Mouse (Mus musculus) ES-Bruce4 (cell line): Measurements from ENCODE around the gene Rwdd4a. TPM values are rescaled to one million over a fixed set of nuclear protein-coding genes. Genes with fewer than 3 reads are reported as not detected.

Experiments used
- H3K27ac ChIP-seq: 2 replicates; pipeline ENCODE4 v1.5.1; 2012; ENCODE audit warnings: low read length, inconsistent platforms; ENCODE audit not compliant: insufficient read depth
- H3K27me3 ChIP-seq: 2 replicates; pipeline ENCODE4 v1.6.1; 2012; ENCODE audit warnings: mild to moderate bottlenecking, low read length, inconsistent platforms; ENCODE audit not compliant: control insufficient read depth, poor library complexity, insufficient read depth, severe bottlenecking
- H3K36me3 ChIP-seq: 2 replicates; pipeline ENCODE4 v1.6.1; 2012; ENCODE audit warnings: inconsistent platforms, mild to moderate bottlenecking, low read length, moderate library complexity; ENCODE audit not compliant: control insufficient read depth, poor library complexity, insufficient read depth, severe bottlenecking
- H3K4me1 ChIP-seq: one replicate; pipeline ENCODE4 v1.8.1; 2011; ENCODE audit warnings: low read length; ENCODE audit not compliant: control insufficient read depth, insufficient read depth
- H3K4me3 ChIP-seq: 2 replicates; pipeline ENCODE4 v1.5.1; 2011; ENCODE audit warnings: low read depth, mild to moderate bottlenecking, low read length
- H3K9ac ChIP-seq: 2 replicates; pipeline ENCODE4 v1.6.1; 2012; ENCODE audit warnings: low read depth, mild to moderate bottlenecking, inconsistent platforms; ENCODE audit not compliant: poor library complexity, severe bottlenecking
- H3K9me3 ChIP-seq: replicated peaks from 2 replicates; pipeline ENCODE4 v1.6.1; 2012; ENCODE audit warnings: mild to moderate bottlenecking, low read length, inconsistent platforms; ENCODE audit not compliant: control insufficient read depth, poor library complexity, insufficient read depth, severe bottlenecking
- CTCF ChIP-seq: IDR thresholded peaks from one replicate; pipeline ENCODE4 v1.8.1; 2011; ENCODE audit warnings: low read depth, low read length
- EP300 ChIP-seq: IDR thresholded peaks from 2 replicates; pipeline ENCODE4 v1.6.1; 2011; ENCODE audit warnings: low read depth, low read length; ENCODE audit not compliant: insufficient read depth
- POLR2A ChIP-seq: IDR thresholded peaks from one replicate; pipeline ENCODE4 v1.8.1; 2011; ENCODE audit warnings: low read length; ENCODE audit not compliant: insufficient read depth
- polyA plus RNA-seq: library from polyadenylated mRNA; stranded (reverse); fragments of >200 nt; gene quantifications from 2 replicates; pipeline ENCODE4 v1.2.4, GENCODE M21; 2011; ENCODE audit warnings: low read depth; ENCODE audit not compliant: missing spikeins, insufficient read depth, insufficient read length

Gene Rwdd4a
- polyA plus RNA-seq, 1 experiment: 34.5 TPM

- no peaks in the 10 kb centered on the region for H3K4me1 ChIP-seq
- H3K4me3 ChIP-seq: no peak overlapping the region
- H3K27ac ChIP-seq: no peak overlapping the region
- H3K27me3 ChIP-seq: no peaks in the 10 kb centered on the region
- TF ChIP-seq POLR2A (no peak), CTCF (no peak), EP300 (no peak)
- H3K36me3 ChIP-seq: peaks cover 19% of the 10 kb centered on the region; the same call in 1 of the 2 replicates
- H3K9ac ChIP-seq: no peak overlapping the region
- no peaks in the 10 kb centered on the region for H3K9me3 ChIP-seq
These were observed 30.9 kb upstream of the Rwdd4a start for GRCm38 (mm10) chr8:47502546-47502945.

GRCm38 (mm10) chr8:47505431-47505830 is 28.0 kb upstream of the Rwdd4a start:
- Histone ChIP-seq H3K9me3 (no peaks in the 10 kb centered on the region), H3K4me3 (no peak overlapping the region), H3K27ac (no peak overlapping the region), H3K4me1 (no peaks in the 10 kb centered on the region), H3K9ac (no peak overlapping the region), H3K27me3 (no peaks in the 10 kb centered on the region), H3K36me3 (peaks cover 16% of the 10 kb centered on the region; the same call in 1 of the 2 replicates)
- TF ChIP-seq EP300 (no peak), CTCF (no peak), POLR2A (no peak)

GRCm38 (mm10) chr8:47510930-47511329 is 22.5 kb upstream of the Rwdd4a start:
- no peak overlapping the region for H3K4me3 ChIP-seq
- H3K4me1 ChIP-seq: no peaks in the 10 kb centered on the region
- TF ChIP-seq EP300 (no peak), POLR2A (no peak), CTCF (no peak)
- no peak overlapping the region for H3K27ac ChIP-seq
- H3K9ac ChIP-seq: no peak overlapping the region
- no peaks in the 10 kb centered on the region for H3K9me3 ChIP-seq
- H3K36me3 ChIP-seq: peaks cover 23% of the 10 kb centered on the region
- no peaks in the 10 kb centered on the region for H3K27me3 ChIP-seq

GRCm38 (mm10) chr8:47513601-47514000 is 19.9 kb upstream of the Rwdd4a start:
- no peaks in the 10 kb centered on the region for H3K9me3 ChIP-seq
- no peak for TF ChIP-seq POLR2A
- no peak for TF ChIP-seq CTCF
- no peak for TF ChIP-seq EP300
- peaks cover 26% of the 10 kb centered on the region for H3K36me3 ChIP-seq
- no peak overlapping the region for H3K27ac ChIP-seq
- no peak overlapping the region for H3K9ac ChIP-seq
- H3K27me3 ChIP-seq: no peaks in the 10 kb centered on the region
- H3K4me3 ChIP-seq: no peak overlapping the region
- H3K4me1 ChIP-seq: no peaks in the 10 kb centered on the region

GRCm38 (mm10) chr8:47528094-47528493 is 5.4 kb upstream of the Rwdd4a start:
- Histone ChIP-seq H3K36me3 (peaks cover 27% of the 10 kb centered on the region), H3K4me3 (no peak overlapping the region), H3K27me3 (no peaks in the 10 kb centered on the region), H3K9ac (no peak overlapping the region), H3K4me1 (no peaks in the 10 kb centered on the region), H3K27ac (no peak overlapping the region), H3K9me3 (no peaks in the 10 kb centered on the region)
- no peak for TF ChIP-seq EP300
- TF ChIP-seq POLR2A: no peak
- TF ChIP-seq CTCF: no peak

- no peak overlapping the region for H3K9ac ChIP-seq
- H3K27ac ChIP-seq: no peak overlapping the region
- H3K9me3 ChIP-seq: no peaks in the 10 kb centered on the region
- H3K36me3 ChIP-seq: peaks cover 16% of the 10 kb centered on the region; the same call in 1 of the 2 replicates
- no peak for TF ChIP-seq EP300
- no peak for TF ChIP-seq CTCF
- TF ChIP-seq POLR2A: no peak
- H3K4me3 ChIP-seq: no peak overlapping the region
- H3K27me3 ChIP-seq: no peaks in the 10 kb centered on the region
- no peaks in the 10 kb centered on the region for H3K4me1 ChIP-seq
These were observed 4.9 kb downstream of the Rwdd4a start for GRCm38 (mm10) chr8:47538323-47538722.
